Mouse (Mus musculus) bone marrow, adult 2 months (tissue): ENCODE results near the gene Samd14.

Experiments
- CTCF ChIP-seq: fragments of 200-500 bp; IDR thresholded peaks from 2 replicates; pipeline ENCODE4 v1.5.1; 2011; ENCODE audit warnings: low read length, control low read depth; ENCODE audit not compliant: control insufficient read depth, insufficient read depth
- POLR2A ChIP-seq: fragments of 200-500 bp; IDR thresholded peaks from 2 replicates; pipeline ENCODE4 v1.6.1; 2011; ENCODE audit warnings: low read depth, mild to moderate bottlenecking, control low read depth, low read length, borderline replicate concordance; ENCODE audit not compliant: control insufficient read depth

GRCm38 (mm10) chr11:95069226-95069957, 59.7 kb downstream of the Samd14 start:
- TF ChIP-seq CTCF (no peak), POLR2A (no peak)
